Mouse (Mus musculus) ovary, postnatal 36 days (tissue): ENCODE data around the gene Ggps1.
"Not testable (repeated sequence)": the region's sequence is repeated elsewhere in the genome, so short reads cannot be mapped to it uniquely, and the experiment has no call there.

ENCODE experiments used
- DNase-seq: peaks from one replicate; pipeline ENCODE4 v3.0.0; 2022; ENCODE audit warnings: low spot score, mixed read lengths

Ggps1 gene

GRCm38 (mm10) chr13:14035875-14036630, 27.2 kb downstream of the Ggps1 start:
- DNase-seq = no peak

DNA sequence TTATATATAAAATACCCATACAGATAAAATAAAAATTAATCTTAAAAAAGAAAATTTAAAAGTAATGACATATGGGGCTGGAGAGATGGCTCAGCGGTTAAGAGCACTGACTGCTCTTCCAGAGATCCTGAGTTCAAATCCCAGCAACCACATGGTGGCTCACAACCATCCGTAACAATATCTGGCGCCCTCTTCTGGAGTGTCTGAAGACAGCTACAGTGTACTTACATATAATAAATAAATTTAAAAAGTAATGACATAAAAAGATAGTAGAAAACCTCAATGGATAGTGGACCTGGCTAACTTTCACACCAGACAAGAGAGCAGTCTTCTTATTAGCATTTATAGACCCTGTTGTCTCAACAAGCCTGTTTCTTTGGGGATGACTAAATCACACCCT, 27.9 kb downstream of the Ggps1 start:
- not testable (repeated sequence) for DNase-seq

GRCm38 (mm10) chr13:14034073-14034348, 29.3 kb downstream of the Ggps1 start:
- no peak for DNase-seq

GRCm38 (mm10) chr13:14033309-14034072, 29.8 kb downstream of the Ggps1 start:
- no peak for DNase-seq

DNA sequence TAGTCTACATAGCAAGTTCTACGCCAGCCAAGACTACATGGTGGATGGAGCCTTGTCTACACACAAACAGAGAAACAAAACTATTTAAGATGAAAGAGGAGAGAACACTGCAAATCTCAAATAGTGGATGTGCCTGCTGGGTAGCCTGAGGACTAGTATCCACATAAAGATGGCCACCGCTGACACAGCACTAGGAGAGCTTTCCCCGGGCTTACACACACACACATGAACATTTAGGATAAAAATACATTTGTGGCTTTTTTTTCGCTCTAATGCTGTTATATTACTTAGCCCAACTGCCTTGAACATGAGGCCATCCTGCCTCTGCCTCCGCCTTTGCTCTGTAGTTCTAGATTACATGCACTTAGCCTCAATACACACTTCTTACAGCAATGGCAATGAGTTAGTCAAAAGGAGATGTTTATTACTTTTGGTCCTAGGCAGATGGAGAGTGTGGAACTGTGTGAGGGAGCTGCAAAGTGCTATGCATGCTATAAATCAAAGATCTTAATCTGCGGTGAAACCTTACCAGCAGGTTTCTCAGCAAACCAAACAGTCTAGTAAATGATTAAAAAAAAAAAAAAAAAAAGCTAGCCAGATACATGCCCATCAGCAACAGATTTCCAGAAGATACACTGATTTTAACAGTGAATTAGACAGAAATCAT, 37.0 kb downstream of the Ggps1 start:
- no peak for DNase-seq

GRCm38 (mm10) chr13:14025554-14025953, 37.7 kb downstream of the Ggps1 start:
- DNase-seq = no peak

DNA sequence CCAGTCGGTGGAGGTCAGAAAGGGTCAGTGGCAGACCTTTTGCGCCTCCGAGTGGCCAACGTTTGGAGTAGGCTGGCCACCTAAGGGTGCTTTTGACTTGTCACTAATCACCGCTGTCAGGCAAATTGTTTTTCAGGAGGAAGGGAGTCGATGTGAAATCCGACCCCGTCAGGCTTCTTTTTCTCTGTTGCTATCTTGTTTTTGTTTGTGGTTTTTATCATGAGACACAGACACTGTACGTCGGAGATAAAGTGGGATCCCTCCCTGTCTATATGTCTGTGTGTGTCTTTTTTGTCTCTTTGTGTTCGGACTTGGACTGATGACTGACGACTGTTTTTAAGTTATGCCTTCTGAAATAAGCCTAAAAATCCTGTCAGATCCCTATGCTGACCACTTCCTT, 41.9 kb downstream of the Ggps1 start:
- DNase-seq = not testable (repeated sequence)

- no peak for DNase-seq
These were observed 44.4 kb downstream of the Ggps1 start for GRCm38 (mm10) chr13:14018852-14019251.

- no peak for DNase-seq
These were observed 45.0 kb downstream of the Ggps1 start for GRCm38 (mm10) chr13:14018283-14018682.

DNA sequence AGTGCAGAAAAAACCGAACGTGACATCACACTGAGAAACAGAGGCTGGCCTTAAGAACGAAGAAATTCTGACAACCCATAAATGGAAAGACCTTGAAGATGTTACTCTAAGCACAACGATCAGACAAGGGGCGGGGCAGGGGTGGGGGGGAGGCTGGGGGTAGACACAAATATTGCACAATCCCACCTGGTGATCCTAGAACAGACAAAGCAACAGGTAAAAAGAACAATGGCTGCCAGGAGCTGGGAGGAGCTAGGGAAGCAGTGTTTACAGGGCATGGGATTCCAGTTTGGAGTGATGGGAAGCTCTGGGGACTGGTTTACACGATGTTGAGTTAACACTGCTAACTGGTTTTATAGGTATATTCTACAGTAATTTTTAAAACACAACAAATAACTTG, 47.7 kb downstream of the Ggps1 start:
- DNase-seq = no peak

DNA sequence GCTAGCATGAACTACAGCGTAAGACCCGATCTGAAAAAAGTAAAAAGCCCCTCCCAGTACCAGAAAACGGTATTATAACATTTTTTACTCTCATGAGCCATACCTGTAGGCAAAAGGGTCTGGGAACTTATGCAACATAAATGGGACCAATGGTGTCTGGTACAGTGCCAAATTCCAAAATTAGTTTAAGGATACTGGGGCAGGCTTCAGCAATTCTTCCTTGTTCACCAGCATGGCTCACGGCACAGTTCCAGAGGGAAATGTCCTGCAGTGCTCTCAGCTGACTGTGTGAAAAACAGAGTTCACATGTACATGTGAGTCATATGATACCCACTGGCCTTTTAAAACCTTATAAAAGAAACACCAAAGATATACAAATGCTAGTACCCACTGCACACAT, 48.7 kb downstream of the Ggps1 start:
- no peak for DNase-seq

GRCm38 (mm10) chr13:14014001-14014400, 49.3 kb downstream of the Ggps1 start:
- no peak for DNase-seq

DNA sequence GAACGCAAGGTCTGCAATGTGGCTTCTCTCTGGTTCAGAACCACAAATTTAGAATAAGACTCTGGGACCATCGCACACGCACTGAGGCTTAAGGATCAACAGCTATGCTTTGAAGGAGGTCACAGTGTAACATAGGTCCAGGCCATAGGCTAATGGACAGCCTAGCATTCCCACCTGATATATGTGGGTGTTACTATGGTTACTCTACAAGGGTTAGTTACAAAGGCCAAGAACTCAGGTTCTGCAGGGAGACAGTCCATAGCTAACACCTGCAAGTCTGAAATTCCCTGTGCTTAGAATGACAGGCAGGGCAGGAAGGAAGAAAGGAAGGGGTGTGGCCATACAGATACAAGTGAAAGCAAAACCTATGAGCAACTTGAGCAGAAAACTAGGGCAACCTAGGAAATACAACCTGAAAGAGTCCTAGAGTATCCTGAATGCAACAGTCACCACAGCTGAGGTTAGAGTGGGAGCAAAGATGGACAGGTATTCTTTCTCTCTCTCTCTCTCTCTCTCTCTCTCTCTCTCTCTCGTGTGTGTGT, 51.8 kb downstream of the Ggps1 start:
- no peak for DNase-seq

DNA sequence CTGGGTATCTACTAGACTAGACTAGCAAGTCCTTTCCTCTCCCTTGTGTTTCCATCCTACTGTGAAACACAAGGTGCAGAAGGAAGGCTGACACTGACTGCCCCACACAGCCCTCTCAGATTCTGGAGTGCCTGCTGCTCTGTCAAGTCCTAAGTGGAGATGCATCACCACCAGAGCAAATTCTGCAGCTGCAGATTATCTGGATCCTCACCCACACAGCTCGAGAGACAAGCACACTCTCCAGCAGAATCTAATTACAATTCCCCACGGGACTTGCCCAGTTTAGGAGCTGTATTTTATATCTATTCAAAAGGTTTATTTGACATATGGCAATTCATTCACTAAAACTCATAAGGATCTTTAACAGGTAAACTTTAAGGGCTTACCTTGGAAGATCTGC, 57.2 kb downstream of the Ggps1 start:
- DNase-seq = no peak

GRCm38 (mm10) chr13:14004999-14005398, 58.3 kb downstream of the Ggps1 start:
- DNase-seq = no peak

DNA sequence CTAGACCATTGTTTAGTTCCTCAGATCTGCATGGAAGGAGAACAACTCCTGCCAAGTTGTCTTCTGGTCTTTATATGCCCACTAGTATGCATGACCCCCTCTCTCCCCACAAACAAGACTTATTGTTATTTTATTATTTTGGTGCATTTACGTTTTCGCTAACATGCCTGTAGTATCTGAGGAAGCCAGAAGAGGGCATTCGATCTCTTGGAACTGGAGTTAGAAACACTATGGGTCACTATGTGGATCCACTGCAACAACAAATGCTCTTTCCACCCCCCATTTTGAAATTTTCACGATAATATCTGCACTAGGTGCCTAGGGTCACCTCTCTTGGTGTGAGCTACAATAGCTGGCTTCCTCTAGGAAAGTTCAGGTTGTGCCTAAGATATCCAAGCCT, 59.2 kb downstream of the Ggps1 start:
- no peak for DNase-seq

GRCm38 (mm10) chr13:14002706-14003105, 60.6 kb downstream of the Ggps1 start:
- DNase-seq = no peak
